Mouse (Mus musculus) left cerebral cortex, postnatal 4 days (tissue): ENCODE data around the gene Cpm. TPM values are rescaled to one million over a fixed set of nuclear protein-coding genes. Genes with fewer than 3 reads are reported as not detected.

Experiments used
- DNase-seq: peaks from one replicate; pipeline ENCODE4 v3.0.0-alpha.2; 2022
- intact Hi-C: fragments of 180-260 bp; cut with DNase I; formaldehyde crosslinking; loops from one replicate; pipeline ENCODE4 v1.15.1; 2025
- total RNA-seq, 2 experiments: library from RNA; stranded (reverse); gene quantifications; 2 replicates each; pipeline ENCODE4 v1.2.3; 2021

Gene Cpm
- total RNA-seq, 2 experiments from 2014 or later: 1.7 to 2.5 TPM

DNA sequence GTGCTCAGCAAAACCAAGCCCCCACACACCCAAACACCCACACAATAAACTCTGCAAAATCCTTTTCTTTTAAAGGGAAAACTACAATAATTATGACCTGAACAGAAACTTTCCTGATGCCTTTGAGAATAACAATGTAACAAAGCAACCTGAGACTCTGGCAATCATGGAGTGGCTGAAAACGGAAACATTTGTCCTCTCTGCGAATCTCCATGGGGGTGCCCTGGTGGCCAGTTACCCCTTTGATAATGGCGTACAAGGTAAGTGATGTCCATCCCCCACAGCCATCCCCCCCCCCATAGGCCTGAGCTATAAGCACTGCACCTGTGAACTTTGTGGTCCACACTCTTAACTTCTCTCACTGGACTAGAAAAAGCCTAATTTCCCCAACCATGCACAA, 40.8 kb downstream of the Cpm start:
- intact Hi-C loops: loop anchor here (10.0 kb wide), 1 partner anchor 445 kb away; the partner anchor contains the start of gene Yeats4
- DNase-seq: no peak

GRCm38 (mm10) chr10:117670791-117671190, 41.5 kb downstream of the Cpm start:
- no peak for DNase-seq
- intact Hi-C loops: loop anchor here (10.0 kb wide), 1 partner anchor 446 kb away; the partner anchor contains the start of gene Yeats4

GRCm38 (mm10) chr10:117671266-117671665, 42.0 kb downstream of the Cpm start:
- no peak for DNase-seq
- intact Hi-C loops: loop anchor here (10.0 kb wide), 1 partner anchor 446 kb away; the partner anchor contains the start of gene Yeats4

- intact Hi-C loops: loop anchor here (10.0 kb wide), 1 partner anchor 447 kb away; the partner anchor contains the start of gene Yeats4
- DNase-seq: no peak
These were observed 42.8 kb downstream of the Cpm start for GRCm38 (mm10) chr10:117671930-117672666.

DNA sequence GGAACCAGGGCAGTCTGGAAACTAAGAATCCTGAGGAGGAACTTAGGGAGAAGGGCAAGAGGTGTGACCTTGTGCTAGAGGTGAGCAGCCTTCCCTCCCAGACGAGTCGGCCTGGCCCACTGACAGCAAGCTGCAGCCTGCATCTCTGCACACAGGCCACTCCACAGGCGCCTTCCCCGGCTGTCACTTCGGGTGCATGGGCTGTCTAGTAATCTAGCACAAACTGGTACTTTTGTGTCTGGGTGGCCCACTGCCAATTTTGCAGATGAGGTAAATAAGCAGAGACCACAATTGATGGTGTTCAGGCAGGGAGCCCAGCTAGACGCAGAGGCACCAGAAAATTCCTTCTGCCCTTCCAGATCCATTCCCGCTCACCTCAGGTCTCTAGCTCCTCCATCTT, 43.4 kb downstream of the Cpm start:
- DNase-seq: peak; percentile 74
- intact Hi-C loops: loop anchor here (10.0 kb wide), 1 partner anchor 448 kb away; the partner anchor contains the start of gene Yeats4

- intact Hi-C loops: loop anchor here (10.0 kb wide), 1 partner anchor 449 kb away; the partner anchor contains the start of gene Yeats4
These were observed 44.6 kb downstream of the Cpm start for GRCm38 (mm10) chr10:117673913-117674312.

GRCm38 (mm10) chr10:117674359-117675019, 45.2 kb downstream of the Cpm start:
- intact Hi-C loops: loop anchor here (5.0 to 10.0 kb wide), 3 partner anchors 157 to 450 kb away; partner anchors contain the start of gene Yeats4
- no peak for DNase-seq

More at GRCm38 (mm10) chr10:117673913-117674312, 44.6 kb downstream of the Cpm start:
- no peak for DNase-seq

DNA sequence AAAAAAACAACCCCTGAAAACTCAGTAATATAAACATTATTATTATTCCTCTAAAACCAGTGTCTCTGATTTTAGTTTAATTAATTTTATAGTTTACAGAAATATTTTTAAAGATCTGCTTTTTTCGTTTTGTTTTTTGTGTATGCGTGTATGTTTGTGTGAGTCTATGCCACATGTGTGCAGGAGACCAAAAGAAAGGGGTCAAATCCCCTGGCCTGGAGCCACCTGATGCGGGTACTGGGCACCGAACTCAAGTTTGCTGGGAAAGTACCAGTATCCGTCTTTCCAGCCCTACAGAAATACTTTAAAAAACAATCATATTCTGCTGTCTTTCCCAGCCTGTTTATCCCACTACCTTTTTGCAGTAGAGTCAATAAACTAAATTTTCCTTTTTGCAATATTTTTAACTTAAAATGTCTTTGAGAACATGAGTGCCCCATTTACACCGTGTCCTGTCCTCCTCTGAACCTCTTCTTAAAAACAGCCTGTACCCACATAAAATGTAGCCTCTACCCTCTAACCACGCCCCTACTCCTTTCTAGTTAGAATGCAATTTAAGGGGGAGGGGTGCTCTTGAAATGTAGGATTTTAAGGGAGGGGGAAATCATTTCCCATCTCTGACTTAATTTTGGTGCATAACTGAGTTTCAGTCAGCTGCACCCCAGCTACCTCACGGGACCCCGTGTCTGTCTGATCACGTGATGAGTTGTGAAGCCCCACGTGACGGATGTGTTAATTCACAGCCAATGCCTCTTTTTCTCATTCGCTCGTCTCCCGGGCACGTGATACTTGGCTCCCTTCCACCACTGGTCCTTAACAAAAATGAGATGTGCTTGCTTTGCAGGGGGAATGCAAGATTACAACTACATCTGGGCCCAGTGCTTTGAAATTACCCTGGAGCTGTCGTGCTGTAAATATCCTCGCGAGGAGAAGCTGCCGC, 46.1 kb downstream of the Cpm start:
- DNase-seq: peak; percentile 87
- intact Hi-C loops: loop anchor here (2.0 to 10.0 kb wide), 4 partner anchors 158 to 451 kb away; partner anchors contain the start of gene Yeats4

DNA sequence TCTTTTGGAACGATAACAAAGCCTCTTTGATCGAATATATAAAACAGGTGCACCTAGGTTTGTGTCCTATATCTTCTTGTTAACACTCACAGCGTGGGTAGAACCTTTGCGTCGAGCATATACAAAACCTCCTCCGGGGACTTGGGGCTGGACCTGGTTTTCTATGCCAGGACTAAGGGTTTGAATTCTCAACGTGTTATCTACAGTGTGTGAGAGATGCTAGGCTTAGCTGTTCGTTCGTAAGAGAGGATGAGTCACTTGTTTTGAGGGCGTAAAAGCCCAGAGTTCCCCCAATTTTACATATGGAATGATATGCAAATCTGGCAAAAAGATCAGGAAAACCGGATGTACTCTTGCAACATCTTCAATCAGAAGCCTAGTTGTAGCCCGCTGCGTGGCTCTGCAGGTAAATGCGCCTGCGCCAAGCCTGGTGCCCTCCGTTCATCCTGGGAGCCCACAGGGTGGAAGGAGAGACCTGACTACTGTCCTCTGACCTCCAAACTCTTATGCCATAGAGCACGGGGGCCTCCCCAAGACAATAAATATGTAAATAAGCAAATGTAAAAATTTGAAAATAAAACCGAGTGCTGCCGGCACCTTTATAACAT, 46.8 kb downstream of the Cpm start:
- intact Hi-C loops: loop anchor here (2.0 to 10.0 kb wide), 4 partner anchors 159 to 451 kb away; partner anchors contain the start of gene Yeats4
- DNase-seq: peak; percentile 39

- peak; percentile 23 for DNase-seq
- intact Hi-C loops: loop anchor here (2.0 to 10.0 kb wide), 4 partner anchors 159 to 452 kb away; partner anchors contain the start of gene Yeats4
These were observed 47.5 kb downstream of the Cpm start for GRCm38 (mm10) chr10:117676644-117677313.

DNA sequence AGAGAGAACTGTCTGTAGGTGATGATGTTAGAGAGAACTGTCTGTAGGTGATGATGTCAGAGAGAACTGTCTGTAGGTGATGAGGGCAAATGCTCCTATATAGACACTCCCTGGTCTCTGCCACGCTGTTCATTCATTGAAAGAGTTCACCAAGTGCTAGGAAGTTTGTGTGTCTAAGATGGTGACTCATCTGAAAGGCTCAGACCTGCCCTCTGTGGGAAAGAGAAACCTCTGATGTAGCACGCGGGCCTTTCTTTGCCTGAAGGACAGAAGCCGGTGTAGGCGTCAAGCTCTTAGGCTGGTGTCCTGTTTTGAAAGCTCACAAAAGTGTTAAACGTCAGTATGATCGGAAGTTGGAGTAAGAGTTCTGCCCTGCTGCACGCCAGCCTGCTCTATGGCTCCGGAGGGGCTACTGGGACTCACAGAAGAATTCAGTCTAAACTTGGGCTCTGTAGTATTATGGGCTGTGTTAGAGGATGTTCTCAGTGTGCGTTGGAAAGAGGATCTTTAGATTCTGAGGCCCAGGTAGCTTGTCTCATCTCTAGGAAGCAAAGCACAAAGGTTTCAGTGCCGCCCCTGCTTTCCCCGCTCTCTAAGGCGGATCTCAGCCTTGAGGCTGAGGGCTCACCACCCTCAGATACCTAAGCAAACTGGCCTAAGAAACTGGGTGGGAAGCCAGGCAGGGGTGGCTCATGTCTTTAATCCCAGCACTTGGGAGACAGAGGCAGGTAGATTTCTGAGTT, 48.4 kb downstream of the Cpm start:
- DNase-seq: no peak
- intact Hi-C loops: loop anchor here (2.0 to 10.0 kb wide), 4 partner anchors 160 to 453 kb away; partner anchors contain the start of gene Yeats4

DNA sequence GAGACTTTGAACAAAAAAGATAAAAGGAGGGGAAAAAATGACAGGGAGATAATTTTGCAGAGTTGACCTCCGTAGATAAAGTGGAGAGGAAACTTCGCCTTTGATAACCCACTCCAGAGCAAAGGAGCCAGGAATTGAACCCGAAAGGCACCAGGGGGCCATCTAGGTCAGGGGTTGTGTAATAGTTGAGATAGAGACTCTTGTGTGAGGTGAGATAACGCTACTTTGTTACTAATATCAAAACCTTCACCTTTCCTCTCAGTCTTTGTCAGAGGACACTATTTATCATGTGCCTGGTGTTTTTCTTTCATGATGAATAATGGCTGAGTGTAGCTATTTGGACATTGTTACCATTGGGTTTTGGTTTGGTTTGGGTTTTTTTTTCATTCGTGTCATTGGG, 49.1 kb downstream of the Cpm start:
- no peak for DNase-seq
- intact Hi-C loops: loop anchor here (5.0 to 10.0 kb wide), 3 partner anchors 161 to 454 kb away; partner anchors contain the start of gene Yeats4

DNA sequence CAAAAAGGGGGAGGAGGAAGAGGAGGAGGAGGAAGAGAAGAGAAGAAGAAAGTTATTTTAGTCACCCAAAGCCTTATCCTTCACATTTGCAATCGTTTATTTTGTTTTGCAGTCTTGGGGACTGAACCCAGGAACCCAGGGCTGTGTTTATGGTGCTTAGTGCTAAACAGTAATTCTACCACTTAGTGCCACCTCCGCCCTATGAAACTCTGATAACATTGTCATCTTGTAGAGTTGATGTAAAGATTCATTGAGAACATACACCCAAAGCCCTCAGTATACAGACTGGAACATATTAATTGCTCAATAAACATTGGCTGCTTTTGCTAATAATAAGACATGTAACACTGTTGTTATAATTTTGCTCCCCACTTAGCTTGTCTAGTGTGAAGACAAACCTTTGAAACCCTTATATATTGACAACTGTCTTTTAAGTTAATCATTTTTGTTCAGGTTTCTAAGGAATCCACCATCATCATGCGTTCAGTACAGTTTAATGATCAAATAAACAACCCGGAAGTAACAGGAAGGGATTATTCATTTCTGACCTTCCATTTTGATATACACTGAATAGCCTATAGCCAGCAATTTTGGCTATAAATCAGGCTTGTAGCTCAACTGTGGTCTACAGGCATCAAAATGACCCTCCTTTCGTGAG, 49.9 kb downstream of the Cpm start:
- DNase-seq: no peak
- intact Hi-C loops: loop anchor here (5.0 to 10.0 kb wide), 3 partner anchors 162 to 454 kb away; partner anchors contain the start of gene Yeats4

GRCm38 (mm10) chr10:117679963-117680473, 50.7 kb downstream of the Cpm start:
- intact Hi-C loops: loop anchor here (5.0 to 10.0 kb wide), 3 partner anchors 163 to 455 kb away; partner anchors contain the start of gene Yeats4

DNA sequence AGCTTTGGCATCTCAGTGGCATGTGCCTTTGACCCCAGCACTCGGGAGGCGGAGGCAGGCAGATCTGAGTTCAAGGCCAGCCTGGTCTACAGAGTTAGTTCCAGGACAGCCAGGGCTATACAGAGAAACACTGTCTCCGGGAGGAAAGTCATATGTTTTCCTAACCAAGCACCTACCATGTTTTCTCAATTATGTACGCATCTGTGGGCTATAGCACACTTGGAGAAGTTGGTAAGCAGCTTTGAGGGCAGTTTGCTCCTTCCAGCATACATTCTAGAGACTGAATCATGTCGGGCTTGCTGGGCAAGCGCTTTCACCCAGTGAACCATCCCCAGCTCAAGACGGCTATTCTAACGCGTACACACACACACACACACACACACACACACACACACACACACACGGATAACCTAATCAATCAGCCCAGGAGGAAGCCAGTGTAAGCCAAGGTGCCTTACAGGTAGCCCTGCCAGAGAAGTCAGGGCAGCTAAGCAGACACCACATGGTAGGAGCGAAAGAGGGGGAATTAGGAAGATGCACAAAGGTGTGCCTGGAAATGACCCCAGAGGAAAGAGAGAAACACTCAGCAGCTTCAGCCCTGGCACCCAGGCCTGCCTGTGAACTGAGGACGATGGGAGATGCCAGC, 51.7 kb downstream of the Cpm start:
- DNase-seq: no peak
- intact Hi-C loops: no loop called here

More at GRCm38 (mm10) chr10:117679963-117680473, 50.7 kb downstream of the Cpm start:
- no peak for DNase-seq

- DNase-seq: no peak
- intact Hi-C loops: no loop called here
These were observed 52.2 kb downstream of the Cpm start for GRCm38 (mm10) chr10:117681543-117681942.
